Mouse (Mus musculus) ovary, postnatal 10 days (tissue): Measurements from ENCODE around the gene Ppp1r27.

Experiments used
- DNase-seq: peaks from one replicate; pipeline ENCODE4 v3.0.0; 2022; ENCODE audit warnings: low spot score

Gene Ppp1r27

DNA sequence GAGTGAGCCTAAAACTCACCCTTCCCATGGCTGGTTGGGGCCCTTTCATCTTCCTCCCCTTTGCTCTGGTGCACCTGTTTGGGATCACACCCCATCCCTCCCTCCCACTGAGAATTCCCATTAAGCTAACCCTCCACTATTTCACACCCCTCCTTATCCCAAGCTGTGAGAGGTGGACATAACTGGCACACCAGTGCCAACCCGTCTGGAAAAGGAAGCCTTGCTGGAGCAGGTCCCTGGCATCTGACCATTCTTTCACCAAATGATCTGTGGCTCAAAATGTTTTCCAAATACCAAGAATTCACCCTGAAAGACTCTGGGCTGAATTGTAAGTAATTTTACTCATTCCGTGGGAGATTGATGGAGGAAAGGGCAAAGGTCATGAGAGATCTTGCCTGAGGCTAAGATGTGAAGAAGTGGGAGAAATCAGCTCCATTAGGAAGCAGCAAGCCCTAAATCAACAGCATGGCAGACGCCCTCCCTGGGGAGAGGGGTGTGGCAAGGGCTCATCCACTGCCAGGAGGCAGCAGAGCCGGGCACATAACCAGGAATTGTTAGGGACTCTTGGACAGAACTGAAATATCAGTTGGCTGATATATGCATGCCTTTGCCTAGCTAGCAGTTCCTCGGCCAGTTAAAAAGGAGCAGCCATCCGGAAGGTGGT, 38.0 kb downstream of the Ppp1r27 start:
- DNase-seq = no peak

- DNase-seq = no peak
These were observed 40.4 kb downstream of the Ppp1r27 start for GRCm38 (mm10) chr11:120510375-120511030.

- no peak for DNase-seq
These were observed 41.0 kb downstream of the Ppp1r27 start for GRCm38 (mm10) chr11:120509940-120510339.

GRCm38 (mm10) chr11:120508290-120508870, 42.6 kb downstream of the Ppp1r27 start:
- no peak for DNase-seq

- DNase-seq = no peak
These were observed 43.2 kb downstream of the Ppp1r27 start for GRCm38 (mm10) chr11:120507611-120508289.

GRCm38 (mm10) chr11:120506899-120507298, 44.0 kb downstream of the Ppp1r27 start:
- no peak for DNase-seq

- DNase-seq = no peak
These were observed 45.3 kb downstream of the Ppp1r27 start for GRCm38 (mm10) chr11:120505661-120506060.

GRCm38 (mm10) chr11:120501701-120502100, 49.2 kb downstream of the Ppp1r27 start:
- DNase-seq = no peak

DNA sequence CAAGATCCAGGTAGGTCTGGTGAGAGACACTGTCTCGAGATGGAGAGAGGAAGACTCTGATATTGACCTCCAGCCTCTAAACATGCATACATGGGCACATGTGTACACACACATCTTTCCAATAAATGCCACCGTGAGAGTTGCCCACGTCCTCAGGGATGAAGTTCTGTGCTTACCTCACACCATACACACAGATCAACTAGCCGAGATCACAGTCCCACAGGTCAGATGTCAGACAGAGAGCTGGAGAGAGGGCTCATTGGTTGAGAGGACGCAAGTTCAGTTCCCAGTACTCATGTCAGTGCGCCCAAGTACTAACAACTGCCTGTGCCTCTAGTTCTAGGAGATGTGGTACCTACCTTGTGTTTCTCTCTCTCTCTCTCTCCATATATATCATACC, 49.9 kb downstream of the Ppp1r27 start:
- no peak for DNase-seq

DNA sequence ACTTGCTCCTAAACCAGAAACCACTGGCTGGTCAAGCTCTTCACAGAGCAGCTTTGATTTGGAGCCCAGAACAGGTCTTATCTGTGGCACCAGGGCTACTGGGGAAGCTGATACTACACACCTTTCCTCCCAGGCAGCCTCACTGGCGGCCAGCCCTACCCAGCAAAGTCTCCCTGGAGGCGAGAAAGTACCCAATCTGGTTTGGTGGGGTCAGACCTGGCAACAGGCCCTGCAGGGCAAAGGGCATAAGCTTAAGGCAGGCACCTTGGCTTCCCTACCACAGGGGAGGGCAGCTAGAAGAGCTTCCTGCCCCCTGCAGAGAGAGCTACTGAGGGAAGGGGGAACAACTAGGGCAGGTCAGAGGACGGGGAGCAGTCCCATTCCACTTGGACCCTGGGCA, 50.6 kb downstream of the Ppp1r27 start:
- DNase-seq = no peak
